Mouse (Mus musculus): ENCODE results near the gene Bhlhe23.

The Bhlhe23 gene

DNA sequence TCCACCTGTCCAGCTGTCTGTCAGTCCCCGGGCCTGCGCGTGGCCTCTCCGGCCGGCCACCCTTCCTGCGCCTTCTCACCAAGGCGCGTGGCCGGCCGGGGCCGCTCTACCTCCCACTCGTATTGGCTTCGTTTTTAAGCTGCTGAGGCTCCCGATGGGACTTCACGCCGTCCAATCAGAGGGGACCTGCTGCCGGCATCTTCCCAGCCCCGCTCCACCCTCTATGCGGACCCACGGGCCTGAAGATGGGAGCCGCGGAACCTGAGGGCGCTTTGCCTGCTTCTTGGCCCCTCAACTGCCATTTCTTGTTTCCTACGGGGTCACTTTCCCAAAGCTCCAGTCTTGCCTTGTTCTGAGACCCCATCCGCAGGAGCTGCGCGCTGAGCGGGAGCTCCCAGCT lies at the start of gene Bhlhe23:
Gene Bhlhe23 (minus strand): TSS at position 108 of the 400 bp plus-strand sequence.
- no peak for DNase-seq (ENCODE audit: low spot score)

DNA sequence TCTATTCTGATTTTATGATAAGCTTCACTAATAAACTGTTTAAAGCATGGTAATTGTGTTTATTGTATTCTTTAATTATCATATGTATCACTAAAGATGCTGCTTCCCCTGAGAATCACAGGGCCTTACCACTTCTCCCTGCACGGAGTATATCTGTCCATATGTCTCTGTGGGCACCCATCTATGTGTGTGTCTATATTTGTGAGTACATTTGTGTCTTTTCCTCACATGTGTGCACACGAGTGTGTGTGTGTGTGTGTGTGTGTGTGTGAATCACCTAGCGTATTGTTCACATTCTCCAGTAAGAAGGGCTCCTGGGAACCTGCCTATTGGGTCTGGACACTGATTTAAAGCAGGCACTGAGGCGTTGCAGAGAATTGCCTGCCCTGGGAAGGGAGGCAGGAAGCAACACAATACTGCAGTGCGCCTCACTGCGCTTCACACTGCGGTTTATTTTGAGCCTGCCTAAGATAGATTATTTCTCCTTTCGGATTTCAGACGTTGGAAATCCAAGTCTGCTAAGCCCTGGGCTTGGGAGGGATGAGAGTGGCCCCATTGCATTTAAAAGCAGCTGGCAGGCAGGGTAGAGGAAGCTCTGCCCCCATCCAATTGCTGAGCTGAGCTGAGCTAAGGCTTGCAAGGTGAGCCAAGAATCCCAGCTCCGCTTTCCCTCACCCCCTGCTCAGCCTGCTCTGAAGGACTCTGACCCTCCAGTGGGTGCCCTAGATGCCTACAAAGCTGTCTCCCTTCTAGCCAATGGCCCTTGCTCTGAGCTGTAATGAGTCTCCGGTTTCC lies 48.6 kb upstream of the Bhlhe23 start:
- no peak for DNase-seq (ENCODE audit: low spot score)

DNA sequence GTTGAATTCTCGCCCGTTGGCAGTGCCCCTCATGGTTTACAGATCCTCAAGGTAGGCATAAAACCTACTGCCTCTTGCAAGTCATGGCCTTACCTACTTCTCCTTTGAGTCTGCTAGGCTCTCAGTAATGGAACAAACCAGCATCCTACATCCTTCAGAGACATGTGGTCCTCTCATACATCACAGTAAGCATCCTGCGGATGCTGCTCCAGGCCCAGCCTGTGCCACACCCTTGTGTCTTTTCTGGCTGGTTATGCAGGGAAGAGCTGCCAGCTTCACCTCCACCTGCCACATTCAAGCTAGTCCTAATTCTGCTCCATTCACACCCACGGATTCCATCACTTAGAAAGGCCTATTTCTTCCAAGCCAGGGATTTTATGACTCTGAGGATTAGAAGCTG lies 48.0 kb upstream of the Bhlhe23 start:
- no peak for DNase-seq (ENCODE audit: low spot score)

DNA sequence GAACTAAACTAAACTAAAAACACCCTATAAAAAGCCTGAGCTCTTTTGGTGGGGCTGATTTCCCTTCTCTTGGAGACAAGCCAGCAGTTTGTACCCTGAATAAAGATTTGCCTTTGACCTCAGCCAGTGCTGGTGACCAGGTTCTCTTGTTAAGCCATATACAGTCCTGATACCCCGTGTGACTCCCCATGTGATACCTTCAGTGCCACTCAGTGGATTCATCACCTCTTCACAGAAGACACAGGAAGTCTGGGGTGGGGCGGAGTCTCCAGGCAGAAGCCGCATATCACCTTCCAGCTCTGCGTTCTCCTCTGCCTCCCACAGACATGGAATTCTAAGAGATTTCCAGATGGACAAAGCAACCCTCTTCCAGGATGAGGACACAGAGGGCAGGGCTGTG lies 47.4 kb upstream of the Bhlhe23 start:
- no peak for DNase-seq (ENCODE audit: low spot score)

DNA sequence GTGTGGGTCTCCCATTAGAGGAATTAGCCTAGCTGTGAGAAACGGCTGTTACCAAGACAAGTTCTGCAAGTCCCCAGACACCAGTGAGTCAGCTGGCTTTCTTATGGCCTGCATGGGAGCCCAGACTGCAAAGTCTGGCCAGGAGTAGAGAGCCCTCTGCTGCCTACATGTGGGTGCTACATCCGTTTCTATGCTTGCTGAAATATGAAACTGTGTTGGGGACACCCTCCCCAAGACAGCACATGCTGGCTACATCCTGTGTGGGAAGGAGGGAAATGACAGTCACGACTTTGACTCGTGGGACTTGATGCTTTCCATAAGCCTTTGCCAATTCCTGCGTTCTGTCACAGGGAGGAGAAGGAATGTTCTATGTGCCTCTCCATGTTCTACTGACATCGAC lies 45.8 kb upstream of the Bhlhe23 start:
- DNase-seq (ENCODE audit: low spot score), result no peak

DNA sequence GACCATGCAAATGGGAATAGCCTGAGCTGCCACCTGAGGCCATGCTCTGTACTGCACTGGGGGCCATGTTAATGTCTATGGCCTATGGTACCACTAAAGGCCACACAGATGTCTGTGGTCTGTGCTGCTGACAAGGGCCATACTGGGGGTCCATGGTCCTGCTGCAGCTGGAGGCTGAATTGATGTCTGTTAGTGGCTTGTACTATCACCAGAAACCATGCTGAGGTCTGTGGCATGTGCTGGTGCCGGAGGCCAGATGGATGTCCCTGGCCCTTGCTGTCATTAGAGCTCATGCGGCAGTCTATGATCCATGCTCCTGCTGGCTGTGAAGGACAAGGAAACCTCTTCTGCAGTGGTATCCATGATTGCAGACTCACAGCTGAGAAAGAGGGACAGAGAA lies 42.8 kb upstream of the Bhlhe23 start:
- no peak for DNase-seq (ENCODE audit: low spot score)

DNA sequence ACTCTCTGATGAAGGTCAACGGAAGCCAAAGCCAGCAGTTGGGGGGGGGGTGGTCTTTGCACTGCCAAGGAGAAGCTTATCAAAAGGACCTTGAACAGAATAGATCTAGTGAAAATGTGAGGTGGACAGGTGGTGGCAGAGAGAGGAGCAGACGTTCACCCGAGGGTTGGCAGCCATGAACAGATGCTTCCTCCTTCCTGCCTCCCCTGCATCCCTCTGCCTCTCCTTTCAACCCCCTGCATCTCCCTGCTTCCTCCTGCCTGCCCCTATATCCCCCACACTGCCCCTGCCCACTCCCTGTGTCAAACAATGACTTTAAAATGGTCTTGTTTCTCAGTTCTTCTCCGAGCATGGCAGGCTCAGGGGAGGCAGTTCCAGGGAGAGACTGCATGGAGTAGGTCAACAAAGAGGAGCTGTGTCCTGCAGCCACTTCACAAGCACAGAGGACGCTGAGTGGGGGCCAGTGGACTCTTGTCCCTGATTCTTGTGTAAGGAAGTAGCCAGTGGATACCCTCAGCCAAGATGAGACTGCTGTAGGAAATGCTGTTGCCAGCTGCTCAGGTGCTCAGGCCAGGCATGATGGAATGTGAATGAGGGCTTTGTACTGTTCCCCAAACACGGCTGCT lies 39.9 kb upstream of the Bhlhe23 start:
- no peak for DNase-seq (ENCODE audit: low spot score)

DNA sequence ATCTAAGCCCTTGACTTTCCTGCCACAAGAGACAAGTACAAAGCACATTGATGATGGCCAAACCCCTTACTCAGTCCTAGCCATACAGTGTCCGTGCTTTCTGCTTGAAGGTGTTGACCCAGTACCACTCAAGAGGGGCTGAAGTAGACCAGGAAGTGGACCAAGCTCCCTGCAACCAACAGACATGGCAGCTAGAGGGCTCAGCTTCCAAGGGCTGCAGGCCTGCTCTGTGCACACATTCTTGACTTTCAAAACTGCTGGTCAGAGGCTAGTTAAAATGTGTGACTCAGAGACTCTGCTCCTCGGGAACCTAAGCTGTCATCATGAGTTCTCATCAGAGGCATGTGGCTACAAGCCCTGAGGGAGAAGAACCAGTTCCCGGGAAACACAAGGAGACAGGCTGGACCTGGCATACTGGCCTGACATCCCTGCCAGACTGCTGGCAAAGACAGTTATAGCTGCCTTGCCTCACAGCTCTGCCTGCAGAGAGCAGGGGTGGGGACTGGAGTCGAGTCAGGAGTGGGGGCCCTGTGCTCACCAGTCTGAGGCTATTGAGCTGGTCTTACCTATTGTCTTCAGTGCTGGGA lies 37.4 kb upstream of the Bhlhe23 start:
- DNase-seq (ENCODE audit: low spot score), result no peak

DNA sequence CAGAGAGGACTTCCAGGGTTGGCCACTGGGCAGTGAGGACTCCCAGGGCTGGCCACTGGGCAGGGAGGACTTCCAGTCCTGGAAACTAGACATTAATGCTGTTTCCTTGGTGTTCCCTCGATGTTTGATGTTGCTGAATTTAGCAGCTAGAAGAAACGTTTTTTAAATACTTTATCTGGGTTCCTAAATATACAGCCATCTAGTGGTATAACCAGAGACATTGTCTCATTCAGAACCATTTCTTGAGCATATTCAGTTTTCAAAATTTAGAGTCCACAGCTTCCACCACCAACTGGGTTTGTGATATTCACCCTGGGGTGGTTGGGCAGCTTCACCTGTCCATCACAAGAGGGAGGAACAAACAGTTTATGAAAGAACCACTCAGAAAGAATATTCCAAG lies 34.3 kb upstream of the Bhlhe23 start:
- no peak for DNase-seq (ENCODE audit: low spot score)

DNA sequence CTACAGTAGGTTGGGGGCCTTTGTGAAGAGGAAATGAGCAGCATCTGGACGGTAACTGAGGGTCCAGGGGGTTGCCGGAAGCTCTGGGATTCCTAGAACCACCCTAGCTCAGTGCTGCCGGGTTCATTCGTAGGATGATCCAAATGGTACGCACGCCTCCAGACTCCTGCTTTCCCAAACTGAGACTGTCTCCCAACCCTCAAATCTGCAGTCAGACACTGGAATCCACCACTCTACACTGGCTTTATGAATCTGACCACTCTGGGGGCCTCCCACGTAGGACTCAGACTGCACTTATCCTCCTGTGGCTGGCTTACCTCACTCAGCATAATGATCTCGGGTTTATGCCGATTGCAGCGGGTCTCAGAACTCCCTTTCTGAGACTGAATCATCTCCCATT lies 32.8 kb upstream of the Bhlhe23 start:
- no peak for DNase-seq (ENCODE audit: low spot score)

DNA sequence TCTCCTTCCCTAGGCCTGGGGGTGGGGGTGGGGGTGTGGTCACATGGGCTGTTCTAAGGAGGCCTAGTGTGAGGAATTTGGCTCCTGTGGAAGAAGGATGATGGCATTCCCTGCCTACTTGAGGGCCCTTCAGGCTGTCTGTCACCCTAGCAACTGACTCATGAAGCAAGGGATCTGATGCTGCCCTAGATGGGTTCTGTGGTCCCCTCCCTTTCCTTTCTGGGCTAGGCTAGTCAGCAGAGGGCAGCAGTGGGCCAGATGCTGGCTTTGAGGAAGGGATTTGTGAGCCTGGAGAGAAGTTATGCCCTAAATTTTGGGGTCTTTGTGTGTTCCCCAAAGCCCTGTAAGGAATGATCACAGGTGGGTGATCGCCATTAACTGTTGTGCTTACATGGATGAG lies 29.3 kb upstream of the Bhlhe23 start:
- DNase-seq (ENCODE audit: low spot score), result no peak

DNA sequence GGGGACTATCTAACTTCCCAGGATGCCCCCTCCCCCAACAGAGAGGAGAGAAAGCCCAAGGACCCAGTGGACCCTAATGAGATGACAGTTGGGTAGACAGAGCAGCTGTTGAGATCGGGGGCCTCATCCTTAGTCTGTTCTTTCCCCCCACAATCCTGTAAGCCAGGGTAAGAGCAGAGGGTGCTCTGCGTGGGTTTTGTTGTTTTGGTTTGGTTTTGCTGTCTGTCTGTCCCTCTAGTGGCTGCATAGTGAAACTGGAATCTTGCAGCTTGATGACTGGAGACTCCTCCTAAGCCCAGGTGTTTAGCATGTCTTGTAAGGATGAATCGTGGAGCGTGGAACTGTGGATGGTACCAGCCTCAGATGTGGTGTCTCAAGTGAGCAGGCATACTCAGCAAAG lies 19.3 kb upstream of the Bhlhe23 start:
- DNase-seq (ENCODE audit: low spot score), result no peak

DNA sequence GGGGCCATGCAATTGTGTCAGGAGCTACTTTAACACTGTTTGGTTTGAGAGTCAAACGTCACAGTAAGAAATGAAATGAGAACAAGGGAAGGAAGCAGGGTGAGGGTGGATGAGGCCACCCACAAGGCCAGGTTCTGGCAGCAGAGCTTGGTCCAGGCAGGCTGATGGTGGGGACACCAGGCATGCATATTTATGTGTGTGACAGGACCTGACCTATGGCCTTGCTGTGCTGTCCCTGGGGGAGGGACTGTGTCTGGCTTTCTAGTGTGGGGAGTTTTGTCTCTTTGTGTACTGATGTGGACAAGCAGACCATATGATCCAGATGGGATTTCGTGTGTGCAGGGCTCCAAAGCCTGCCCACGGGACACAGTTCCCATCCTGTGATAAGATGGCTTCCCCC lies 18.9 kb upstream of the Bhlhe23 start:
- DNase-seq (ENCODE audit: low spot score), result no peak

DNA sequence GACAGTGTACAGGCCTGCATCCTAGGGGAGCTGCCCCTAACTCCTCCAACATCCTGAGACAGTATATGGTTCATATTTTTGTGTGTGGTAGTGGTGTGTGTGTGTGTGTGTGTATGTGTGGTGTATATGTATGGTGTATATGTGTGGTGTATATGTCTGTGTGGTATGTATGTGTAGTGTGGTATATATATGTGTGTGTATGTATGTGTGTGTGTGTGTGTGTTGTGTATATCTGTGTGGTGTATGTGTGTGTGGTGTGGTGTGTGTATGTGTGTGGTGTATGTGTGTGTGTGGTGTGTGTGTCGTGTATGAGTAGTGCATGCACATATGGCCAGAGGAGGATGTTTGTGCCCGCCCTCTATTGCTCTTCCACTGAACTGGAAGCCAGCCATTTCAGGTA lies 17.7 kb upstream of the Bhlhe23 start:
- DNase-seq (ENCODE audit: low spot score), result no peak

DNA sequence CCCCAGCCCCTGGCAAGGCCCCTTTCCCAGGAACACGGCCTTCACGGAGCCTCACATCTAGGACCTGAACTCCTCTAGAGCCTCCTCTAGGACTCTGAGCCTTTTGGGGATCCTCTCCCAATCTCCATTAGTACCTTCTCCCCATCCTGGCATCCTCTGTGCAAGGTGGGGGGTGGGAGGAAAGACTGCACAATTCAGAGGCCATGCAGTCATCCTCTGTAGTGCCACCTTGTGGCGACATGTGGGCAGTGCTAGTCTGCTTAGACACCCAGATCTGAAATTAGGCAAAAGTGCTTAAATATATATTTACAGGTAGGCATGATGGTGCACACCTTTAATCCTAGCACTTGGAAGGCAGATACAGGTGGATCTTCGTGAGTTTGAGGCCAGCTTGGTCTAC lies 15.0 kb upstream of the Bhlhe23 start:
- no peak for DNase-seq (ENCODE audit: low spot score)

DNA sequence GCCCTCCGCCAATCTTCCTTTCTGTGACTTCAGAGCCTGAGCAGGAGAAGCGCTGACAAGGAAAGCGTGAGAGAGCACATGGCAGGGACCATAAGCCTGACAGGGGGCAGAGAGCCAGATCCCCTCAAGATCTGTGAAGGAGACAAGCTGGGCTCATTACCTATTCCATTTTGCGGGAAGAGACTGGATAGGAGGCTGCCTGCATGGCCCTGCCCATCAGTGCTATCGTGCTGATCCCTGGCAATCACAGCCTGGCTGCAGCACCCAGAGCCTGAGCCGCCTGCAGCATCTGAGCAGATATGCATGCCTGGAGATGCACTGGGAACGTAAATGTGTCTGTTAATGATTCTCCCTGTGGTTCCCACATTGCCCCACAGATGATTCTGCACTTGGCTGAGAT lies 12.1 kb upstream of the Bhlhe23 start:
- DNase-seq (ENCODE audit: low spot score), result no peak

DNA sequence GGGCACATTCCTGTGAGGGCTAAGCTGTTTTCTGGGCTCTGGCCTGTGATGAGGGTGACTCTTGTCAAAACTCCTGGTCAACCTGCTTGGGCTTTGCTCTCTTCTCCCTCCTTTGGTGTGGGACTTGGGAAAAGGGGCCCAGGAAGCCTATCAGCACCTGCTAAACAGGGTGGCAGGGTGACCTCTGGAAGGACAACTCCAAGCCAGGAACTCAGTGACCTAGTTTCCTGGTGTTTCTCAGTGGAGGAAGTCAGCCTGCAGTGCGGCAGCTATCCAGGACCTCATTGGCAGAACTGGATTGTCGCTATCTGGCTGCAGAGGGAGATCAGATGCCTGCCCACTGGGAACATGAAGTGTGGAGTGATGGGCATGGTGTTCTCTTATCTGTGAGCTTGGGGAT lies 11.7 kb upstream of the Bhlhe23 start:
- no peak for DNase-seq (ENCODE audit: low spot score)

DNA sequence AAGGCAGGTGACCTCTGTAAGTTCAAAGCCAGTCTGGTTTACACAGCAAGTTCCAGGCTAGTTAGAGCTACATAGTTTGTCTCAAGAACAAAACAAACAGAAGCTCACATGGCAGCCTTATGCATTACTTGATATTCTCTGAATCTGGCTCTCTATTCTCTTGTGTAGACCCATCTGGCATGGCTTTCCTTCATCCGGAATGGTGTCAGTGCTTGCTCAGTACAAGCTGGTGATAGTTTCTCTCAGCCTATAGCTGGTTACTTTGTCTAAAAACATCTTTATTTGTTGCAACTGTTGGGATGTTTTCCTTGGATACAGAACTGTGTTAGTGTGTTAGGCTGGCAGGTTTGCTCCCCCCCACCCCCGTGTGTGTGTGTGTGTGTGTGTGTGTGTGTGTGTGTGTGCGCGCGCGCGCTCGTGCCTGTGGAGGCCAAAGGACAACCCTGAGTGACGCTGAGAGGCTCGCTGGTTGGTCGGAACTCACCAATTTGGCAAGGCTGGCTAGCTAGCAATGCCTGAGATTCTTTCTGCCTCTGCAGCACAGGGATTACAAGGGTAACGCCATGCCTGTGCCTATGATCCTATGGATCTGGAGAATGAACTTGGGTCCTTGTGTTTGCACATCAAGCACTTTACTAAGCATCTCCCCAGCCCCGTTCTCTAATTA lies 11.0 kb upstream of the Bhlhe23 start:
- DNase-seq (ENCODE audit: low spot score), result no peak

DNA sequence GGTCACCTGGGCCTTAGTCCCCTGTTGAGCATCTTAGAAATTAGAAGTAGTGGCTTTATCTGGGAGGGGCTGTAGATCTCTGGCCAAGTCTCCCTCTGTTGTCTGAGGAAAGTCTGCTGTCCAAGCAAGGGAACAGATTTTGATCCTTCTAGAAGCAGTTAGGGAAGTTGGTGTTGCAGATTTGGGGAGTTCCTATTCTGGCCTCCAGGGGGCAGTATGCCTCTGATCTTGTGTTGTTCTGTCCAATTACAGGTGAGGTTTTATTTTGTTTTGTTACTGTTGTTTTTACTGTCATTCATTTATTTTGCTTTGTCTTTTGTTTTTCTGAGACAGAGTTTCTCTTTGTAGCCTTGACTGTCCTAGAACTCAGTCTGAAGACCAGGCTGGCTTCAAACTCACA lies 10.0 kb upstream of the Bhlhe23 start:
- DNase-seq (ENCODE audit: low spot score), result no peak

DNA sequence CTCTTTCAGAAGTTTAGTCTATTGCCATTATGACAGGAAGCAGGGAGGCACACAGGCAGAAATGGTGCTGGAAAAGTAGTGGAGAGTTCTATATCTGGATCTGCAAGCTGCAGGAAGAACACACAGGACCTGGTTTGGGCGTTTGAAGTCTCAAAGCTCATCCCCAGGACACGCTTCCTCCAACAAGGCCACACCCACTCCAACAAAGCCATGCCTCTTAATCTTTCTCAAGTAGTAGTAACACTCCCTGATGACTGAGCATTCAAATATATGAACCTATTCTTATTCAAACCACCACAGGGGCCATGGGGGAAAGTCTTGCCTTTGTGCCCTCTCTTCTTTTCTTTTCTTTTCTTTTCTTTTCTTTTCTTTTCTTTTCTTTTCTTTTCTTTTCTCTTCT lies 3.6 kb upstream of the Bhlhe23 start:
- no peak for DNase-seq (ENCODE audit: low spot score)

DNA sequence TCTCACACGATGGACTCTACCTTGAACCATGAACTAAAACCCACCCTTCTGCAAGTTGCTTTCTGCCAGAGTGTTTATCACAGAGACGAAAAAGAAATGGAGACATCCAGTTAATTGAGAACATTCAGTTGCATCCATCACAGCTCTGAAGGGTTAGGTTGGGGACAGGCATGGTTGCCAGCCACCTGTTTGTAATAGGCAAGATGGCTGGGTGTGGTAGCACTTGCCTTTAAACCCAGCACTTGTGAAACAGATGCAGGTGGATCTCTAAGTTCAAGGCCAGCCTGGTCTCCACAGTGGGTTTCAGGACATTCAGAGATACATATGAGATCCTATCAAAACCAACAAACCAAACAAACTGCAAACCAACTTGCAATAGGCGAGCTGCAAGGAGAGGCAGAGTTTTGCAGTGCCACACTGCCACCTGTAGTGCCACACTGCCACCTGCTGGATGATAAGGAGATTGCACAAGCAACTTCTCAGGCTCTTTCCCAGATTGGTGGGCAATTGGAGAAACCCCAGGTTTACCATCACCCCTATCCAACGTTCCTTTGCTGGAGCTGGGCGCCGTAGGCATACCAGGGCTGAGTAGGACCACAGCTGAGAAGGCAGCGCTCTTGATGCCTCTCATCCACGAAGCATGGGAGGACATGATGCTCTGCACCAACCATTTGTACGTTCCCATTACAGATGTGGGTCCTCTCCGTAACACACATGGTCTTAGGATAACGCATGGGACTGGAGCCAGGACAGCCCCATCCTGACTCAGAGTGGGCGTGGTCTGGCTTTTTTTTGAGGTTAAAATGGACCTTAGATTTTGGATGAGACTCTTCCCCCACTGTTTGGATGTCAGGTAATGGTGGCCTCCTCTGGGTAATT lies 2.8 kb upstream of the Bhlhe23 start:
- DNase-seq (ENCODE audit: low spot score), result no peak

DNA sequence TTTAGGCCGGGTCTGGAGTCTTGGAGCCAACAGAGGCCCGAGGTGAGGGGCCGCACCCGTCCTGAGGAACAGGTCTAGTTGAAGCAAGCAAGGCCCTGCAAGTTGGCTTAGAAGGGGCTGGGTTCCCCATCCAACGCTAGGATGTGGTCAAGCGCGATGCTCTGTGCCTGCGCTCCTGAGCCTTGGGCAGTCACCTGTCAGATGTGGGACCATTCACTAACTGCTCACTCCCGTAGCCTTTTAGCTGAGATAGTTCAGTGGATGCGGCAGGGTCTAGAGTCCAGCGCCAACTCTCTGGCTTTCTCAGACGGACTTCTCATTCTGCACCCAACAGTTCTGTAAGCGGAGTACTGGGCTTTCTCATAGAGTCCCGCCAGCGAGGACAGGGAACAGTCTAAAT lies 1.1 kb downstream of the Bhlhe23 start:
- DNase-seq (ENCODE audit: low spot score), result no peak

All from ovary, postnatal 10 days (tissue).